Mouse (Mus musculus) G1E (cell line): ENCODE results near the gene Celf1. TPM values are rescaled to one million over a fixed set of nuclear protein-coding genes. Genes with fewer than 3 reads are reported as not detected.

Experiments
- ATAC-seq: 2 replicates; pipeline ENCODE4 v1.8.0; 2016; ENCODE audit warnings: mild to moderate bottlenecking; ENCODE audit not compliant: insufficient number of reproducible peaks, poor library complexity, low FRiP score, severe bottlenecking; ENCODE audit errors: extremely low read depth
- DNase-seq: peaks from one replicate; pipeline ENCODE4 v3.0.0; 2012; ENCODE audit warnings: low spot score
- H3K27me3 ChIP-seq: 2 replicates; pipeline ENCODE4 v1.6.1; 2012; ENCODE audit warnings: mild to moderate bottlenecking, low read length, inconsistent platforms; ENCODE audit not compliant: insufficient read depth
- H3K36me3 ChIP-seq: replicated peaks from 2 replicates; pipeline ENCODE3; 2012; ENCODE audit warnings: mild to moderate bottlenecking, inconsistent platforms
- H3K4me1 ChIP-seq: 2 replicates; pipeline ENCODE4 v1.6.1; 2012; ENCODE audit warnings: low read depth, low read length, inconsistent platforms, mixed read lengths; ENCODE audit not compliant: insufficient read depth
- H3K4me3 ChIP-seq: 2 replicates; pipeline ENCODE4 v1.5.1; 2012; ENCODE audit warnings: low read depth, mild to moderate bottlenecking, inconsistent platforms, low read length, moderate library complexity, mixed read lengths
- H3K9me3 ChIP-seq: replicated peaks from 2 replicates; pipeline ENCODE4 v1.6.1; 2012; ENCODE audit warnings: inconsistent platforms
- CTCF ChIP-seq: IDR thresholded peaks from 2 replicates; pipeline ENCODE4 v1.5.1; 2012; ENCODE audit warnings: low read depth, low read length, inconsistent platforms, mixed read lengths
- GATA1 ChIP-seq: IDR thresholded peaks from 2 replicates; pipeline ENCODE4 v1.6.1; 2012; ENCODE audit warnings: borderline replicate concordance, low read length, inconsistent platforms, mixed read lengths
- GATA2 ChIP-seq: IDR thresholded peaks from 2 replicates; pipeline ENCODE4 v1.6.1; 2012; ENCODE audit warnings: low read depth, low read length, inconsistent platforms, borderline replicate concordance
- POLR2AphosphoS5 ChIP-seq: IDR thresholded peaks from 2 replicates; pipeline ENCODE4 v1.6.1; 2012; ENCODE audit warnings: low read depth, low read length, inconsistent platforms; ENCODE audit not compliant: insufficient replicate concordance
- TAL1 ChIP-seq: conservative IDR thresholded peaks from 2 replicates; pipeline ENCODE4 v1.6.1; 2012; ENCODE audit warnings: low read depth, low read length, inconsistent platforms, mixed read lengths
- polyA plus RNA-seq: library from polyadenylated mRNA; stranded (reverse); fragments of >175 nt; gene quantifications from 2 replicates; pipeline ENCODE4 v1.2.3, GENCODE M21; 2012
- total RNA-seq, 2 experiments: library from RNA; stranded (forward) in 1 of 2; stranded (reverse) in 1 of 2; fragments of 200-1000 nt in 1 of 2; fragments of >200 nt in 1 of 2; fragmentation: Nextera tagmentation in 1 of 2; gene quantifications; 2 replicates each; pipeline ENCODE4 v1.2.3; 2014 to 2017

The Celf1 gene
- total and polyA plus RNA-seq, 3 experiments = 66.2 to 97.1 (median 67.0) TPM

- H3K36me3 ChIP-seq = peaks cover 47% of the 10 kb centered on the region
- H3K4me3 ChIP-seq = peak overlapping the region; percentile 78
- ATAC-seq (no peak), DNase-seq (no peak)
- TF ChIP-seq GATA2 (no peak), CTCF (no peak), POLR2AphosphoS5 (no peak), GATA1 (no peak), TAL1 (no peak)
- no peaks in the 10 kb centered on the region for H3K9me3 ChIP-seq
- no peaks in the 10 kb centered on the region for H3K27me3 ChIP-seq
- H3K4me1 ChIP-seq = peaks cover 57% of the 10 kb centered on the region
These were observed 113.2 kb downstream of the Celf1 start for GRCm38 (mm10) chr2:91053181-91053933.

DNA sequence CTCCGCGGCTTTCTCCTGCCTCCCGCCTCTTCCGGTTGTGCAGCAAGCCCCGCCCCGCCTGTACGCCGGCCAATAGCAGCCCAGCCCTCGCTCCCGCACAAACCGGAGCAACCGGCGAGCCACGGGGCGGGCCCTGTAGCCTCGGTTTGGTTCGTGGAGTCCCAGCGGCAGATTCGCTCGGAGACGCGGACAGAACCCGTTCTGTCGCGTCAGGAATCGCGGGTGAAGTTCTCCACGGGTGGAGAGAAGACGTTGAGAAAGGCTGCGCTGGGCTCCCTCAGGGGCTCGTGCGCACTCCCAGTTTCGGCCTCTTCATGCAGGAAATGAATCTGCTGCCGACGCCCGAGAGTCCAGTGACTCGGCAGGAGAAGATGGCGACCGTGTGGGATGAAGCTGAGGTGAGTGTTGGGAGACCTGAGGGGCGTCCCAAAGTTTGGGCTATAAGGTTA, 113.8 kb downstream of the Celf1 start, which contains the start of gene Psmc3:
Gene Psmc3 (plus strand): TSS at position 76 of the 449 bp plus-strand sequence.
- peak; percentile 94 for DNase-seq
- Histone ChIP-seq H3K4me3 (peak within 1 kb of the TSS; percentile 78), H3K9me3 (no peaks in the 10 kb centered on the region), H3K27me3 (no peaks in the 10 kb centered on the region), H3K36me3 (peaks cover 53% of the 10 kb centered on the region), H3K4me1 (peaks cover 61% of the 10 kb centered on the region)
- TF ChIP-seq GATA2 = no peak
- TF ChIP-seq POLR2AphosphoS5 = no peak
- TF ChIP-seq GATA1 = no peak
- TF ChIP-seq CTCF = no peak
- no peak for TF ChIP-seq TAL1
- ATAC-seq = peak; percentile 97

GRCm38 (mm10) chr2:91058435-91058834, 118.3 kb downstream of the Celf1 start:
- ATAC-seq (no peak), DNase-seq (no peak)
- no peaks in the 10 kb centered on the region for H3K27me3 ChIP-seq
- H3K9me3 ChIP-seq = no peaks in the 10 kb centered on the region
- TF ChIP-seq TAL1 (no peak), CTCF (no peak), GATA2 (no peak), GATA1 (no peak), POLR2AphosphoS5 (no peak)
- H3K4me1 ChIP-seq = peaks cover 80% of the 10 kb centered on the region
- H3K36me3 ChIP-seq = peaks cover 89% of the 10 kb centered on the region
- no peak overlapping the region for H3K4me3 ChIP-seq

- ATAC-seq = no peak
- H3K4me3 ChIP-seq = no peak overlapping the region
- H3K4me1 ChIP-seq = peaks cover 83% of the 10 kb centered on the region
- peaks cover 98% of the 10 kb centered on the region for H3K36me3 ChIP-seq
- H3K9me3 ChIP-seq = no peaks in the 10 kb centered on the region
- no peak for DNase-seq
- H3K27me3 ChIP-seq = no peaks in the 10 kb centered on the region
- TF ChIP-seq GATA1 = no peak
- TF ChIP-seq POLR2AphosphoS5 = no peak
- TF ChIP-seq CTCF = no peak
- TF ChIP-seq TAL1 = no peak
These were observed 119.2 kb downstream of the Celf1 start for GRCm38 (mm10) chr2:91059376-91059775.

DNA sequence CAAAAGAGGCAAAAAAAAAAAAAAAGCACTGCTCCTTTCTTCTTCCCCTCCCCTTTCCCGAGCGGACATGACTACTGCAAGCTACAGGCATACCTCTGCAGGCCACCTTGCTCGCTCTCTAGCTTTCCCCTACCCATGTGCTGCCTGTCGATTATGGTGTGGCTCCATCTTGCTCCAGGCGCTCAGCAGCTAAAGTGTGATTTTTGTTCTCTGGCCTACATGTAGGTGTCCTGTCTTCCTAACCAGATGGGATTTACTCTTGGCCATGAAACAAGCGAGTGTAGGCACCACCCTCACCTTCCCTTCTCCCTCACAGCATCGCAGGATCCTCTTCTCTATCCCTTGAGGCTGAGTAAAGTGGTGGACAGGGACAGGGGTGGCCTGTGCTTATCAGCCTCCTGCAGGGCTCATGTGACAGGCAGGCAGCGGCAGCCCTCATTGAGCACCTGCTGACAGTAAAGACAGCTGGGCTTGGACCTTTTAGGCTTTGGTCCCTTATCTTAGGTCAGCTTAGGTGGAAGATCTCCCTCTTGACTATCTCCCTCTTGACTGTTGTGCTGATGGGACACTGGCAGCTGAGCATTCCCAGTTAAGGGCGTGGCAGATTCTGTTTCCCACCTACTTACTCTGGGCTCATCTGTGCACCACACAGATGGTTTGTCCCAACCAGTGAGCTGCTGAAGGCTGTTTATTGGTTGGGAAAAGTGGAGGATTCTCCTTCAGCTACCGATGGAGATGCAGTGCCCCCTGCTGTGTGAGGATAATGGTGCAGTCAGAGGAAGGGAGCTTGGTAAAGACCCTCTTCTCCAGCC, 120.6 kb downstream of the Celf1 start:
- H3K27me3 ChIP-seq = no peaks in the 10 kb centered on the region
- peak overlapping the region; percentile 9; the same call in 1 of the 2 replicates for H3K4me3 ChIP-seq
- H3K9me3 ChIP-seq = no peaks in the 10 kb centered on the region
- peak; percentile 77 for DNase-seq
- peak; percentile 93 for ATAC-seq
- TF ChIP-seq TAL1 (peak; percentile 95), CTCF (peak; percentile 58), GATA1 (no peak)
- H3K36me3 ChIP-seq = peaks cover 99% of the 10 kb centered on the region
- peaks cover 71% of the 10 kb centered on the region for H3K4me1 ChIP-seq

DNA sequence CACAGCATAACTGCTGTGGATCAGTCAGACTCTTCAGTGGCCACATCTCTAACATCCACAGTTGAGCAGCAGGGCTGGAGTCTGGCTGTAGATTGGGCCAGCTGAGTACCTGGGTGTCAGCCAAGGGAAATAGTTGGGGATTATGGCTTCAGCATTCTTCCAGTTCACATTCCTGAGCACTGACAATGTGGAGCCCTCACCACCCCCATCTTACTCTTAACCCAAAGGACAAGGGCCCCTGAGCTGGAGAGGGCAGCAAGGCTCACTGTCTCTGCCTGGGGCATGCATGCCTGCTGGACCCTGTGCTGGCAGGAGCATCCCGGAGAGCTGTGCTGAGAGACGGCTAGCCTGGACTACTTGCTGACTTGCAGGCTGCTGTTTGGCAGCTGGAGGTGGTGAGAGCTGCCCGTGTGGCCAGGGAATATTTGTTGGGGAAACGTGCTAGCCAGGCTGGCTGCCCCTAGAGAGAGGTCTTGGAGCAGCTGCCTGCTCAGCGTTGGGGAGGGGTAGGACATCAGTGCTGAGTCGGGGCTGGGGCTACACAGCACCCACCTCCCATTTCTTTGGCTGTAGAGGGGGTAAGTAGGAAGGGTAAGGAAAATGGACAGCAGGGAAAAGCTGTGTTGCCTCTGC, 121.8 kb downstream of the Celf1 start:
- TF ChIP-seq POLR2AphosphoS5 = no peak
- TF ChIP-seq TAL1 = no peak
- TF ChIP-seq CTCF = no peak
- TF ChIP-seq GATA2 = no peak
- no peak for TF ChIP-seq GATA1
- ATAC-seq = no peak
- Histone ChIP-seq H3K27me3 (no peaks in the 10 kb centered on the region), H3K36me3 (peaks cover 98% of the 10 kb centered on the region), H3K4me1 (peaks cover 61% of the 10 kb centered on the region), H3K4me3 (peak overlapping the region; percentile 5; the same call in 1 of the 2 replicates), H3K9me3 (no peaks in the 10 kb centered on the region)
- no peak for DNase-seq
